Mouse (Mus musculus): ENCODE data around the gene Plscr2. TPM values are rescaled to one million over a fixed set of nuclear protein-coding genes. Genes with fewer than 3 reads are reported as not detected.

The Plscr2 gene
- not detected in 2 replicates for polyA plus RNA-seq (2012)

DNA sequence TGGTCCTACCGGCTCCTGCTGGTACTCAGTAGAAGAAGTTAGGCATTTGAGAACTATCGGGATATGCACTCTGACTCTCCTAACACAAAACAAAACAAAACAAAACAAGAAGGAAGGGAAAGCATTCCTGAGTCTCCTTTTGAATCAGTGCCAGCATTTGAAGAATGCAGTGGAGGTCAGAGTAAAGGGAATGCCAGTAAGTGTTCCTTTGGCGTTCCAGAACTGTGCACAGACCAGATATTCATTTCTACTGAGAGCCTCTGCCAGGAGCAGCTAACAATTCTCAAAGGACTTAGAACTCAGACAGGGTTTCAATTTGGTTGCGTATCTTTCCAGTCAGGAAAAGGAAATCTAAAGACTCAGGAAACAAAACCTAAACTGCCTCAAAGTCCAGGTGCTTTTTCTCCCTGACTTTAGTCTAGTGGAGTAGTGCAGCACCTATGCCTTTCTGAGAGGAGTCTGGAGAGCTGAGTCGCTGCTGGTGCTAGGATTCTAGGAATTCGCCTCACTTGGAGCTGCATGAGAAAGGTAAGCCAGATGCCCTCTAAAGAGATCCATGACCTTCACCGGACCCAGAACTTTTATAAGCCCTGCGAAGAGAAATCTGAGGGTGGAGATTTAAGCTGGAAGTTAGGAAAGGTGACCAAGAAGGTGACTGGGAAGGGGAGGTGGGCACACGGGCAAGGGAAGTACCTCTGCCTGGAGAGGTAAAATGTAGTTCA lies at the start of gene Plscr2:
Gene Plscr2, plus strand, starts transcription at position 117 of the 722 bp plus-strand sequence.

GRCm38 (mm10) chr9:92249447-92249852 lies 26.0 kb upstream of the Plscr2 start, which contains the start of gene Plscr1:
Gene Plscr1 (plus strand): TSS chr9:92249750.

DNA sequence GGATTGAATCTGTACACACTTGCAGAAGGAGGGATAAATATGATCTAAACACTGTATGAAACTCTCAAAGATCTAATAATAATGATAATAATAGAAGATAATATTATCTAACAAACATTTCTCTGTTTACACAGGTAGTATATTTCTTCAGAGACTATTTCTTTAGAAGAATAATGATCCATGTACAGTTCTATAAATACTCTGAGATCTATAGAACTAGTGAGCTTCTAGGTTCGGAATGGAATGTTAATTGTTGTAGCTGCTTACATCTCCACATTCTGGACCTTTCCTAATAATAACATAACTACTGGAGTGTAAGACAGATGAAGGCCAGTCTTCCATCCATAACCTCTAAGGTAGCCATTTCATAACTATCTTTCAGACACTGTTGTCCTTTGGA lies 33.7 kb downstream of the Plscr2 start, which contains the start of gene 1700057G04Rik:
Gene 1700057G04Rik, plus strand, starts transcription at position 301 of the 400 bp plus-strand sequence.

Other genes with a start within 250 kb of the Plscr2 start
- gene Plscr5, start 82.7 kb upstream of the Plscr2 start, polyA plus RNA-seq (2012), result not detected in 2 replicates
- gene Plscr1, start 25.9 kb upstream of the Plscr2 start, polyA plus RNA-seq (2012), result 38.8 and 42.7 TPM in 2 replicates
- not detected in 2 replicates for gene 1700057G04Rik, start 33.8 kb downstream of the Plscr2 start, polyA plus RNA-seq (2012)
- 0.68 and 1.3 TPM in 2 replicates for gene Plscr4, start 181.8 kb downstream of the Plscr2 start, polyA plus RNA-seq (2012)